20 mouse cellular contexts compared by ENCODE assay signal in the genomic region with DNA sequence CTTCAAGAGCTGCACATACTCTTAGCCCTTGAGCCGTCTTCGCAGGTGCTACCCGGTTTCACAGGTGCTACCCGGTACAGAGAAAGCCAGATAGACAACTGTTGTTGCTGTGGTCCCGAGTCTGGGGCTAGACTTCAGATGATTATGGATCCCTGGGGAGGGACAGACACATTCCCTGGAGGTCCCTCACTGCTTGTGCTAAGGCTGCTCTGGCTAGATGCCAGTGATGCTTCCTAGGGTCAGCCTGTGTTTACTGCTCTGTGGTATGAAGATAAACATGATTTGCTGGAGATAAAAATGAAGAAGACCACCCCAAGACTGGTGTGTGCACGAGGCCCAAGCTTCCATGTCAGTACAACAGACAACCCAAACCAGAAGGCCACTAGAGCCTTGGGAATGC. TPM values are rescaled to one million over a fixed set of nuclear protein-coding genes. Genes with fewer than 3 reads are reported as not detected.
DNase-seq lines count a peak whose midpoint lies in the region; ATAC-seq and TF ChIP-seq lines count a peak whose summit lies in the region.
"Had no signal": no experiment of that assay in that cellular context is flagged by ENCODE, and none has a peak within 500 bp of the region (broad histone marks: within the 10 kb centered on the region; RNA-seq: fewer than 3 reads in every experiment).

No protein-coding gene starts in this region.

- no peaks in the 10 kb centered on the region for H3K27me3 ChIP-seq in heart, adult 2 months (ENCODE audit: control insufficient read depth, insufficient read depth, low read length)
- no peaks in the 10 kb centered on the region for H3K27me3 ChIP-seq in liver, embryonic 11.5 days (replicated peaks; ENCODE audit: control insufficient read depth, insufficient read depth, low read length)
- H3K27me3 ChIP-seq in liver, embryonic 15.5 days: no peaks in the 10 kb centered on the region
- H3K27me3 ChIP-seq: embryonic facial prominence, embryonic 12.5 days; heart, embryonic 13.5 days; hindbrain, embryonic 15.5 days; neural tube, embryonic 12.5 days had no signal

- no peak for TF ChIP-seq POLR2A in heart, adult 2 months (IDR thresholded peaks at IDR 0.05; ENCODE audit: insufficient read depth, low read depth, low read length)
- TF ChIP-seq POLR2A in bone marrow macrophage, adult 2 months (IDR thresholded peaks at IDR 0.05; ENCODE audit: borderline replicate concordance, low read depth, low read length): no peak

- intact Hi-C loops in heart, adult 2 months (cut with DNase I): no loop called here
- intact Hi-C loops in heart, postnatal 36 days (cut with DNase I): no loop called here

- H3K36me3 ChIP-seq in heart, adult 2 months (ENCODE audit: control insufficient read depth, insufficient read depth, low read length): peaks cover 2% of the 10 kb centered on the region; the same call in 1 of the 2 replicates
- H3K36me3 ChIP-seq in liver, embryonic 11.5 days (ENCODE audit: control insufficient read depth, insufficient read depth, low read length): peaks cover 2% of the 10 kb centered on the region; the same call in 1 of the 2 replicates
- H3K36me3 ChIP-seq in liver, embryonic 15.5 days (replicated peaks): no peaks in the 10 kb centered on the region; the same call in 1 of the 2 replicates
- H3K36me3 ChIP-seq: embryonic facial prominence, embryonic 12.5 days; heart, embryonic 13.5 days; hindbrain, embryonic 15.5 days; neural tube, embryonic 12.5 days had no signal

- no peaks in the 10 kb centered on the region for H3K9me3 ChIP-seq in liver, embryonic 11.5 days (ENCODE audit: control insufficient read depth, low read length)
- H3K9me3 ChIP-seq in liver, embryonic 15.5 days (replicated peaks): no peaks in the 10 kb centered on the region
- H3K9me3 ChIP-seq: embryonic facial prominence, embryonic 12.5 days; heart, embryonic 13.5 days; hindbrain, embryonic 15.5 days; neural tube, embryonic 12.5 days had no signal

- no peak for TF ChIP-seq CTCF in heart, adult 2 months (IDR thresholded peaks at IDR 0.05)
- TF ChIP-seq CTCF in bone marrow macrophage, adult 2 months (IDR thresholded peaks at IDR 0.05; ENCODE audit: low read depth, low read length): no peak

- H3K4me1 ChIP-seq in heart, adult 2 months (ENCODE audit: control insufficient read depth, insufficient read depth, low read length): peaks cover 33% of the 10 kb centered on the region
- H3K4me1 ChIP-seq in liver, embryonic 11.5 days (replicated peaks; ENCODE audit: control insufficient read depth, insufficient read depth, low read length): peaks cover 52% of the 10 kb centered on the region
- peaks cover 40% of the 10 kb centered on the region for H3K4me1 ChIP-seq in bone marrow macrophage, adult 2 months (ENCODE audit: control insufficient read depth, insufficient read depth, low read length)
- H3K4me1 ChIP-seq in liver, embryonic 15.5 days (replicated peaks): peaks cover 67% of the 10 kb centered on the region
- H3K4me1 ChIP-seq: embryonic facial prominence, embryonic 12.5 days had no signal

- H3K4me3 ChIP-seq in heart, adult 2 months: no peak overlapping the region
- H3K4me3 ChIP-seq in liver, embryonic 11.5 days (ENCODE audit: low read depth, low read length): no peak overlapping the region
- no peak overlapping the region for H3K4me3 ChIP-seq in bone marrow macrophage, adult 2 months (ENCODE audit: insufficient read depth, low read length)
- no peak overlapping the region for H3K4me3 ChIP-seq in liver, embryonic 15.5 days (replicated peaks)
- H3K4me3 ChIP-seq: embryonic facial prominence, embryonic 12.5 days; heart, embryonic 13.5 days; hindbrain, embryonic 15.5 days; layer of hippocampus, adult 2 months; neural tube, embryonic 12.5 days had no signal

- DNase-seq in heart, adult 2 months: no peak
- no peak for DNase-seq in heart, postnatal 36 days
- no peak for DNase-seq in liver, embryonic 11.5 days (ENCODE audit: low spot score)
- no peak for DNase-seq in liver
- DNase-seq in layer of hippocampus, adult 8-10 months (ENCODE audit: low spot score in 2 of 2): no peak
- no peak for DNase-seq in cerebellum, adult 11-12 months
- DNase-seq: B cell, adult 2 months; cerebellum, adult 9-10 months; heart, postnatal 4 days; kidney, adult 8-10 months; thymus, postnatal 25 days had no signal

- no peaks in the 10 kb centered on the region for H3K79me2 ChIP-seq in heart, adult 2 months (replicated peaks; ENCODE audit: control insufficient read depth, insufficient read depth, low read length)

- H3K27ac ChIP-seq in heart, adult 2 months: peak overlapping the region; percentile 17; the same call in 1 of the 2 replicates
- H3K27ac ChIP-seq in liver, embryonic 11.5 days (ENCODE audit: low read depth, low read length): peak overlapping the region; percentile 34; the same call in 1 of the 2 replicates
- 0 out of 2 replicates have a peak overlapping the region, but pooled peaks have one; percentile 4 for H3K27ac ChIP-seq in bone marrow macrophage, adult 2 months (ENCODE audit: insufficient read depth, low read depth, low read length)
- peak overlapping the region; percentile 94; the same call in 1 of the 2 replicates for H3K27ac ChIP-seq in liver, embryonic 15.5 days (replicated peaks)
- H3K27ac ChIP-seq: embryonic facial prominence, embryonic 12.5 days; heart, embryonic 13.5 days; hindbrain, embryonic 15.5 days; layer of hippocampus, adult 2 months; neural tube, embryonic 12.5 days had no signal

- ATAC-seq in liver, embryonic 11.5 days (replicated peaks; ENCODE audit: low FRiP score): no peak
- ATAC-seq in liver, embryonic 15.5 days (ENCODE audit: insufficient read depth): no peak
- ATAC-seq: forebrain, embryonic 16.5 days had no signal

- WGBS in heart, adult 2 months: 76% methylated on average over 6 of the region's 6 CpGs
- WGBS in liver, embryonic 11.5 days: 80% methylated on average over 6 of the region's 6 CpGs
- WGBS in liver, embryonic 15.5 days (ENCODE audit: insufficient replicate concordance): 68% methylated on average over 6 of the region's 6 CpGs

- no peak for TF ChIP-seq EP300 in heart, adult 2 months (IDR thresholded peaks at IDR 0.05; ENCODE audit: insufficient read depth, low read depth, low read length)

- no peak overlapping the region for H3K4me2 ChIP-seq in liver, embryonic 11.5 days
- H3K4me2 ChIP-seq in liver, embryonic 15.5 days: peak overlapping the region; percentile 80
- H3K4me2 ChIP-seq: embryonic facial prominence, embryonic 12.5 days; heart, embryonic 13.5 days; hindbrain, embryonic 15.5 days; midbrain, embryonic 11.5 days; neural tube, embryonic 12.5 days had no signal

- H3K9ac ChIP-seq in heart, adult 2 months (ENCODE audit: low read depth, low read length): no peak overlapping the region
- H3K9ac ChIP-seq in liver, embryonic 11.5 days (ENCODE audit: low read depth, low read length): no peak overlapping the region; the same call in 1 of the 2 replicates
- no peak overlapping the region for H3K9ac ChIP-seq in liver, embryonic 15.5 days
- H3K9ac ChIP-seq: embryonic facial prominence, embryonic 12.5 days; heart, embryonic 13.5 days; hindbrain, embryonic 15.5 days; neural tube, embryonic 12.5 days had no signal

RNA-seq across cellular contexts. Expression of a gene that starts 10.9 kb away (rescaled TPM):
- total RNA-seq in heart, adult 2 months (2021): 10 to 100 TPM in 1 of 2 experiments, 1 to 10 TPM in 1; 9.2 to 10.1 TPM
- 8.4 and 9.8 TPM in 2 replicates for polyA plus RNA-seq in heart, adult 2 months (2012; rRNA removed)
- total RNA-seq in heart, postnatal 36 days (2021): 1 to 10 TPM; 8.9 to 9.7 TPM
- 4.8 and 5.8 TPM in 2 replicates for polyA plus RNA-seq in liver, embryonic 11.5 days (2014; fragmentation: Nextera tagmentation; extraction: Ambion mirVana)
- polyA plus RNA-seq in bone marrow macrophage, adult 2 months (2012; ENCODE audit: insufficient read depth, insufficient read length, missing spikeins): 27.6 and 32.9 TPM in 2 replicates
- polyA plus RNA-seq in liver, embryonic 15.5 days (2015; fragmentation: Nextera tagmentation; extraction: Ambion mirVana): 4.3 TPM in 2 replicates
- total RNA-seq in layer of hippocampus, adult 8-10 months (2022): 10 to 100 TPM in 2 of 4 experiments, 1 to 10 TPM in 2; 9.3 to 15.3 (median 12.2) TPM

RNA-seq across cellular contexts. Expression of a gene that starts 12.2 kb away (rescaled TPM):
- total RNA-seq in heart, adult 2 months (2021): not detected
- not detected in 2 replicates for polyA plus RNA-seq in heart, adult 2 months (2012; rRNA removed)
- under 1 TPM in 1 of 2 experiments, not detected in 1; 0.41 TPM for total RNA-seq in heart, postnatal 36 days (2021)
- polyA plus RNA-seq in liver, embryonic 11.5 days (2014; fragmentation: Nextera tagmentation; extraction: Ambion mirVana): 0.25 and 0.49 TPM in 2 replicates
- not detected in 2 replicates for polyA plus RNA-seq in bone marrow macrophage, adult 2 months (2012; ENCODE audit: insufficient read depth, insufficient read length, missing spikeins)
- polyA plus RNA-seq in liver, embryonic 15.5 days (2015; fragmentation: Nextera tagmentation; extraction: Ambion mirVana): 0.20 and 0.41 TPM in 2 replicates
- 1 to 10 TPM in 3 of 4 experiments, under 1 TPM in 1; 0.54 to 2.2 (median 1.5) TPM for total RNA-seq in layer of hippocampus, adult 8-10 months (2022)
- polyA plus RNA-seq: forebrain, embryonic 16.5 days had no signal

Comparison
In these comparisons a context has a peak if more than half of its experiments do, and no peak if none do; other contexts are left out.
1. H3K27ac ChIP-seq: peak in every context shown above with its lines; median percentile 94 in liver, embryonic 15.5 days; 34 in liver, embryonic 11.5 days; 17 in heart, adult 2 months; 4 in bone marrow macrophage, adult 2 months.